Mouse (Mus musculus) kidney, adult 11 months (tissue): ENCODE data around the gene Atmin.

ENCODE experiments used
- DNase-seq: peaks from one replicate; pipeline ENCODE4 v3.0.0; 2022

The Atmin gene

GRCm38 (mm10) chr8:116951778-116952177 lies 8.6 kb downstream of the Atmin start:
- DNase-seq = no peak

DNA sequence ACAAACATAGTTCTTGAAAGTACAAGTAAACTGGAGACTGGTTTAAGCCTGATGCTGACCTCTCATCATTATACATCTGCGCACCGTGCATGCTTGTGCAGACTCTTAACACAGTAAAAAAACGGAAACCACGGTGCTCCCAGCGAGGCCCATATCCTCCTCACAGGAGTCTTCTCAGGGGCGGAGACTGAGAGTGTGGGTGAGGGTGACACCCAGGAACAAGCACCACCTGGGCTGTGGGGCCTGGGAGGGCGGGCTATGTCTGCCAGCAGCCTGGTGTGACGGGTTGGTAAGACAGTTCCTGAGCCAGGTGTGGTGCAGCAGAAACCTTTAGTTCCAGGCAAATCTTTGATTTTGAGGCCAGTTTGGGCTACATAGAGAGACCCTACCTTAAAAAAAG lies 9.2 kb downstream of the Atmin start:
- DNase-seq = no peak

DNA sequence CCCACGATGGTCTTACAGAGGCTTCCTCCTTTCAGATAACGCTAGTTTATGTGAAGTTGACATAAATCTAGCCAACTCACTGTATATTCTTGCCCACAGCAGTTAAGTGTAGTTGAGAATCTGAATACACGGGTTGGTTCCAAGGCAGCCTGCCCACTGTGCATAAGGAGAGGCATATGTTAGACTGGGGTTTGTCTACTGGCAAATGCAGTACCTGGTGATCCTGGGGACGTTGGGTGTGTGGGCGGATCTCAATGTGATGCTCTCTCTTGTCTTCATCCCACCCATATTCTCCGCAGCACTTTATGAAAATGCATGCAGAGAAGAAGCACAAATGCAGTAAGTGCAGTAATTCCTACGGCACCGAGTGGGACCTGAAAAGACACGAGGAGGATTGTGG lies 11.2 kb downstream of the Atmin start:
- DNase-seq = no peak

GRCm38 (mm10) chr8:116969531-116969930 lies 26.3 kb downstream of the Atmin start:
- DNase-seq = peak; percentile 28

GRCm38 (mm10) chr8:116975066-116975465 lies 31.9 kb downstream of the Atmin start:
- DNase-seq = no peak

GRCm38 (mm10) chr8:116975606-116976005 lies 32.4 kb downstream of the Atmin start:
- DNase-seq = peak; percentile 31

- DNase-seq = no peak
Measured at GRCm38 (mm10) chr8:116978052-116978451, 34.9 kb downstream of the Atmin start.

DNA sequence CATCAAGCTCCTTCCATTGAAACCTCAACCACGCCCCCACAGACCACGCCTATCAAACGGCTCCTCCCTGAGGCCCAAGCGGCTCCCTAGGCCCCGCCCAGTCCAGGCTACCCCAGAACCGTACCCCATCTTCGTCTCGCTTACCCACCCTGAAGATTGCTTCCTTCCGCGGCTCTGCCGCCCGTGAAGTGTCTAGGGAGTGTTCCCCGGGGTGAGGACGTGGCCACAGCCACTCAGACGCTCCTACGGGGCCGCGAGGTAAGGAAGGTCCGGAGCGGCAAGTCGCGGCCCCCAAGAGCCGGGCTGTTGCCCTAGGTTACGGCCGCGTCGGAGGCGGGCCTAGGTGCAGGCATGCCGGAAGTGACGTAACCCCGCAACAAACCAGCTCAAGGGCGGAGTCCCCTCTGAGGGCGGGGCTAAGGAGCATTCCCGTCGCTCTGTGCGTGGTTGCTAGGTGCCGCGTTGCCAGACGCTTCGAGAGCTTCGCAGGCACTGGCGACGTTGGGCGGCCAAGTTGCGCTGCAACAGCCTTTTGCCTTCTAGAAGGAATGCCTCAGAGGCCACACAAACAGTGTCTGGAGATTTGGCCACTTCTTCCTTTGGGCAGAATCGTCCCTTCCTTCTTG lies 35.6 kb downstream of the Atmin start, which contains the start of gene 1700030J22Rik:
Gene 1700030J22Rik, minus strand, starts transcription at position 329 of the 626 bp plus-strand sequence.
- DNase-seq = peak; percentile 98

DNA sequence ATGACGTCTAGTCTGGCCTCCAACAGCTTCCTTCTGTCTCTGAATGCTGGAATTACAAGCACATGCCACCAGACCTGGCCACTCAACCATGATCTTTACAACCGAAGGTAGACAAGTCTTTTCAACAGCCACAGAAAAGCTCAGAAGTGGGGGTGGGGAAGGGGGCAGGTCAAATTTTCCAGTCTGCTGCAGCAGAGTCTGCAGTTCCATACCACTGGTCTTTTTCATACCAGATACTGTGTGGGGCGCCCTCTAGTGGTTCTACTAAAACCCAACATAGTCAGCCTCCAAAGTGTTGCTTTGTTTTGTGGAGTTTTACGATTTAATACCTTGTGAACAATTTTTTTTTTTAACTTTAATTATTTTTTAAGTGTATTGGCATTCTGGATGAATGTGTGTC lies 36.9 kb downstream of the Atmin start:
- peak; percentile 34 for DNase-seq

- DNase-seq = no peak
Measured at GRCm38 (mm10) chr8:116989842-116990241, 46.6 kb downstream of the Atmin start.

DNA sequence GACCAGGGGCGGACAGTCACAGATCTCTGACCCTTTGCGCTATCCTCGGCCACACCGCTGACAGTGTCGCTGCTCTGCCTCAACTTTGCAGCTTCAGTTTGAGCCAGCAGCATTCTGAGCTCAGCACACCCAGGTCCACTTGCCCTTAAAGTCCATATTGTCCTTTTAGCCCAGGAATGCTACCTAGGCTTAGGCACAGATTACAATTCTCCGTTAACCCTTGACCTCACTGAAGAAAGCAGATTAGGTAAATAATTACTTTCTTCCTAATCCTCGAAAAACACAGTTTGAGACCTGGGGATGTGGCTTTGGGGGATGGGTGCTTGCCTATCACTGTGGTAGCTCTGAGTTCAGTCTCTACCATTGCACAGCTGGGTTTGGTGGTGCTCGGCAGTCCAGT lies 48.0 kb downstream of the Atmin start:
- DNase-seq = no peak

- DNase-seq = peak; percentile 79
Measured at GRCm38 (mm10) chr8:116992176-116992971, 49.2 kb downstream of the Atmin start.

DNA sequence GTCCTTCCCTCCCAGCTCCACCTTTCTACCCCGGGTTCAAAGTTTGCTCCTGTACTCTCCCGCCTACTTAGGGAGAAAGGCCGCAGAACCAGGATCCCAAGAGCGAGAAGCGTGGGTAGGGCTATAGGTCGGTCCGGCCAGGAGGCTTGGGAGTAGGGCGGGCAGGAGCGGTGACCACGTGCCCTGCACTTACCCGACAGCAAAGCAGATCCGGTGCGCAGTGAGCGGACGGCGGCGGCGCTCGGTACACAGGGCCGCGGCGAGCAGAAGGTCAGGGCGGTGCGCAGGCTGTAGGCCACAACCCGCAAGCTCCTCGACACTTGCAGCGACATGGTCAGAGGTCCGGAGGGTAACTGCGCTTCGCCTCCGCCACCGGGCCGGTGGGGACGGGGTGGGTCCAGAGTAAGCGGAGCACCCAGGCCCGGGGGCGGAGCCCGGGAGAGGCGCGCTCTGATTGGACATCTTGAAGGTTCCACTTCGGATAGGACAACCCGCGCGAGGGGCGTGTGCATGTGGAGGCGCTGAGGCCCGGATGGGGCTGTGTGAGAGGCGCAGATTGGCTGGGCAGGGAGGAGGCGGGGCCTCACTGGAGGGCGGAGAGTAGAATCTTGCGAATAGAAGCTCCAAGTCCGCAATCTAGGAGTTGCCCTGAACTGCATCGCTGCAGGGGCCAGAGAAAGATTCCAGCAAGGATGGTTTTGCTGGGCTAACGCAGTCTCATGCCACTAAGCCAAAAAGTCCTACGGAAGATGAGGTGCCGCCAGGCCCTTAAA lies 50.1 kb downstream of the Atmin start, which contains the start of gene Gcsh:
Gene Gcsh, minus strand, starts transcription at position 443 of the 773 bp plus-strand sequence.
- peak; percentile 100 for DNase-seq

- no peak for DNase-seq
Measured at GRCm38 (mm10) chr8:116994016-116994716, 51.0 kb downstream of the Atmin start.
